Mouse (Mus musculus) myocyte (in vitro differentiated cells): ENCODE results near the gene Dclk2.

Experiments used
- POLR2AphosphoS2 ChIP-seq: IDR thresholded peaks from one replicate; pipeline ENCODE4 v1.6.1; 2011; ENCODE audit warnings: low read depth, control low read depth; ENCODE audit not compliant: insufficient read length
- TCF12 ChIP-seq: IDR thresholded peaks from one replicate; pipeline ENCODE4 v1.6.1; 2011; ENCODE audit warnings: mild to moderate bottlenecking, control low read depth; ENCODE audit not compliant: poor library complexity, insufficient read depth, severe bottlenecking
- USF1 ChIP-seq: IDR thresholded peaks from one replicate; pipeline ENCODE4 v1.6.1; 2011; ENCODE audit warnings: low read depth, mild to moderate bottlenecking, control low read depth, moderate library complexity

- TF ChIP-seq USF1: no peak
- no peak for TF ChIP-seq POLR2AphosphoS2
- no peak for TF ChIP-seq TCF12
Measured at GRCm38 (mm10) chr3:86914316-86914715, 6.3 kb downstream of the Dclk2 start.
